Mouse (Mus musculus): Measurements from ENCODE around the gene Otud4. TPM values are rescaled to one million over a fixed set of nuclear protein-coding genes. Genes with fewer than 3 reads are reported as not detected.

Otud4 gene
- polyA plus RNA-seq, 1 experiment from 2014 or later, result 9.3 TPM

DNA sequence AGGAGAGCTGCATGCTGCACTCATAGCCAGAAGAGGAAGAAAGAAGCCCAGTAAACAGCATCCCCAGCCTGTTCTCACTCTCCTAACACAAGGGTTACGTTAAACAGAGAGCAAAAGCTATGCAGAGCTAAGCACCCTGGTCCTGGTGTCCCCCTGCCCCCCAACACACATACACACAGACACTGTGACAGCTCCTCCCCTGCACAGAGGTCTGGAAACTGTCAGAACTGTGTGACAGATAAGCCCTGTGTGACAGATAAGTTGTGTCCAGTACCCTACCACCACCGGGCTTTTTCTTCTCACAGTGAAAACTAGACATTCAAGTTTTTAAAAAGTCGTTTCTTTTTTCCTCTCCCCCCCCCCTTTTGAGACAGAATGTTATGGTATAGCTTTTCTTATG, 19.4 kb upstream of the Otud4 start:
- 40% methylated on average over 3 of the region's 3 CpGs for WGBS
- no peak for ATAC-seq (ENCODE audit: low FRiP score)
- Histone ChIP-seq H3K27me3 (replicated peaks) (no peaks in the 10 kb centered on the region), H3K9me3 (replicated peaks) (no peaks in the 10 kb centered on the region), H3K9ac (replicated peaks) (no peak overlapping the region), H3K4me1 (no peaks in the 10 kb centered on the region; the same call in 1 of the 2 replicates), H3K27ac (replicated peaks) (no peak overlapping the region), H3K36me3 (no peaks in the 10 kb centered on the region), H3K4me3 (replicated peaks) (no peak overlapping the region), H3K4me2 (no peak overlapping the region)

DNA sequence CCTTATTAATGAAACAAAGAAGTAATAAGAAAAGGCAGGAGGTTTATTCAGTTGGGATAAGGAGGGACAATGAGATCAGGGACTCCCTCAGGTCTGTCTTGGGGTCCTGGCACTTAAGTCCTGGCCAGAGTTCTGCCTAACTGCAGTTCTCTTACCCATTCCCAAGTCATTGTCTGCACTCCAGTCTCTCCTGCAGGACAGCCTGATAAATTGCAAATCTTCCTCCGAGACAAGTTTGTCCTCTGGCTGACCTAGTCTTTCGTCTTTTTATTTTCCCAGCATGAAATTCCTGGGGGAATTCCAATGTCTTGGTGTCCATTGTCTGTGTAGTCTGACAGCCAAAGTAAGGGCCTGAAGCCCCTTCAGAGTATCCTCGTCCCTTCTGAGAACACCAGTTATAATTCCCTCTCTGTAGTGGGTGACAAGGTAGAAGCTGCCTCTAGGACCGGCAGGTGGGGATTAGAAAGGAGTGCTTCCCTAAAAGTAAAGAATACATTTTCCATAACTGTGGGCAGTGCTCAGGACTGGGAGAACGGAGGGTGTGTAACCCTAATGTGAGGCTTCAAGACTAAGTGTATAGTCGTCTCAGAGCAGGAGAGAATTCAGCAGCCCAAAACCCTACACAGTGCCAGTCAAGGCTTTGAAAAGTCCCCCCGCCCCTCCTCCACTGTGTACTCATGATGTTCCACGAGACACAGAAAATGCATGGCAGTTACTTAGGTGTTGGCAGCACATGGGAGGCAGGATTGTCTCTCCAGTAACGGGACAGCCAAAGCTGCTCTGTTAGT, 18.7 kb upstream of the Otud4 start:
- Histone ChIP-seq H3K4me3 (replicated peaks) (no peak overlapping the region), H3K9ac (replicated peaks) (no peak overlapping the region), H3K27me3 (replicated peaks) (no peaks in the 10 kb centered on the region), H3K4me2 (no peak overlapping the region), H3K36me3 (no peaks in the 10 kb centered on the region), H3K4me1 (no peaks in the 10 kb centered on the region; the same call in 1 of the 2 replicates), H3K9me3 (replicated peaks) (no peaks in the 10 kb centered on the region), H3K27ac (replicated peaks) (no peak overlapping the region)
- 22% methylated on average over 9 of the region's 9 CpGs for WGBS
- ATAC-seq (ENCODE audit: low FRiP score), result no peak

DNA sequence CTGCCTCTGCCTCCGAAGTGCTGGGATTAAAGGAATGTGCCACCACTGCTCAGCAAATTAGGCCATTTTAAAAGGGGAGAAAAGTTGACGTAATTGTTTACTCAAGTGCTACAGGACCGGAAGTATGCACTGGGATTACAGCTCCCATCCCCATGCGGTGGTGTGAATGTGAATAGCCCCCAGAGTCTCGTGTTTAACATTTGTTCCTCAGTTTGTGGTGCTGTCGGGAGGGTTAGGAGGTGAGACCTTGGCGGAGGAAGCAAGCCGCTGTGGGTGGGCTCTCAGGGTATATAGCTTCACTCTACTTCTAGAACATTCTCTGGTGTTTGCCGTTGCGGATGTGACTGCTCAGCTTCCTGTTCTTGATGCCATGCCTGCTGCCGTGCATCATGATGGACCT, 17.1 kb upstream of the Otud4 start:
- Histone ChIP-seq H3K27me3 (replicated peaks) (no peaks in the 10 kb centered on the region), H3K4me3 (replicated peaks) (no peak overlapping the region), H3K4me1 (no peaks in the 10 kb centered on the region; the same call in 1 of the 2 replicates), H3K4me2 (no peak overlapping the region), H3K27ac (replicated peaks) (no peak overlapping the region), H3K9me3 (replicated peaks) (no peaks in the 10 kb centered on the region), H3K9ac (replicated peaks) (no peak overlapping the region), H3K36me3 (no peaks in the 10 kb centered on the region)
- 86% methylated on average over 11 of the region's 11 CpGs for WGBS
- ATAC-seq (ENCODE audit: low FRiP score), result no peak

DNA sequence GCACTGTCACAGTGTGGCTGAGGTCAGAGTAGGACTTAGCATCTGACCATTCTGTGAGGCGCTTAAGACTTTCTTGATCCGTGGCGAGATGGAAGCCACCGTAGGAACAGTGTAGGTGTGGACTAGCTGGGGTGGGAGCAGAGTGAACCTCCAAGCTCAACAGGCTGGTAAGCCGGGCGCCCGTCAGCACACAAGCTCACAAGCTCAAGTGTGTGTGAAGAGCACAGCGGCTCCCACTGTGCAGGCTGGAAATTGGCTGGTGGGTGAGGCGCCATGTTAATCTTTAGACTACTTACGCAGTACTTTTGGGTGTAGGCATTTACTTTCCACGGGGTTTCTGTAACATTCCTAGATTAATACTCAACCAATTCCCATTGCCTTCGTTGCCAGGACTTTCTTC, 16.1 kb upstream of the Otud4 start:
- Histone ChIP-seq H3K9ac (replicated peaks) (no peak overlapping the region), H3K4me2 (no peak overlapping the region), H3K36me3 (no peaks in the 10 kb centered on the region), H3K9me3 (replicated peaks) (no peaks in the 10 kb centered on the region), H3K4me3 (replicated peaks) (no peak overlapping the region), H3K27ac (replicated peaks) (no peak overlapping the region), H3K27me3 (replicated peaks) (no peaks in the 10 kb centered on the region), H3K4me1 (no peaks in the 10 kb centered on the region; the same call in 1 of the 2 replicates)
- ATAC-seq (ENCODE audit: low FRiP score), result no peak
- 95% methylated on average over 12 of the region's 12 CpGs for WGBS

DNA sequence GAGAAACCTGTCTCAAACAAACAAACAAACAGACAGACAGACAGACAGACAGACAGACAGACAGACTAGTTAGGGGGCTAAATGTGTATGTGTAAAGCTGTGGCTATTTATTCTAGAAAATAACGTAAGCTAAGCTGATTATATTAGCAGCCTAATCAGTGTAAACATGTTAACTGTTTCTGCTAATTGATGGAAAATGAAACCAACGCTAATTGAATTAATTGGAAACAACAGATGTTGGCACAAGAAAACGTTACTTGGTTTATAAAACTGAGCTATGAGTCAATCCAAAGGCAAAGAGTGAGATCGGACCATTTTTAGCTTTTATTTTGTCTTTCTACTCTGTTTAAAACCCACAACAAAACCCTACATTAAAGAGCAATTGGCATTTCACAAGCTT, 15.0 kb upstream of the Otud4 start:
- no peaks in the 10 kb centered on the region for H3K36me3 ChIP-seq
- no peak overlapping the region for H3K9ac ChIP-seq (replicated peaks)
- 70% methylated on average over 4 of the region's 4 CpGs for WGBS
- no peaks in the 10 kb centered on the region for H3K9me3 ChIP-seq (replicated peaks)
- H3K4me3 ChIP-seq (replicated peaks), result no peak overlapping the region
- no peak overlapping the region for H3K27ac ChIP-seq (replicated peaks)
- no peaks in the 10 kb centered on the region; the same call in 1 of the 2 replicates for H3K4me1 ChIP-seq
- no peak overlapping the region for H3K4me2 ChIP-seq
- no peaks in the 10 kb centered on the region for H3K27me3 ChIP-seq (replicated peaks)
- ATAC-seq (ENCODE audit: low FRiP score), result no peak

DNA sequence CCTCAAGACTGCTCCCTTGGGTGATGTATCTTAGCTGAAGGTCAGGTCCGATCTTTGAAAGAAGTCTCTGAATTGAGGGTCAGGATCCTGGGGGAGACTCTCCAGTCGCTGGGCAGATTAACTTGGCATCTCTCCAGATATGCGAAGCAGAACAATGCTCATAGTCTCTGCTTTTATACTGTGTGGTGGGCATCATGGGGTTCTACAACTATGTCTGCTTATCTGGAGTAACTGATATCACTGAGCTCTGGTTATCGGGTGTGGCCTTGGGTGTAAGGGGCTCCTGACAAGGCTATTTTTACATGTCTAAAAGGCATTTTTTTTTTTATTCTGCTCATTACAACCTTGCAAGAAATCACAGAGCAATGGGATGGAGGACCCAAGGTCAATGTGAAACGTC, 13.2 kb upstream of the Otud4 start:
- H3K9me3 ChIP-seq (replicated peaks), result no peaks in the 10 kb centered on the region
- H3K27ac ChIP-seq (replicated peaks), result no peak overlapping the region
- H3K9ac ChIP-seq (replicated peaks), result no peak overlapping the region
- no peak overlapping the region for H3K4me3 ChIP-seq (replicated peaks)
- 71% methylated on average over 5 of the region's 5 CpGs for WGBS
- ATAC-seq (ENCODE audit: low FRiP score), result no peak
- H3K27me3 ChIP-seq (replicated peaks), result no peaks in the 10 kb centered on the region
- no peak overlapping the region for H3K4me2 ChIP-seq
- H3K36me3 ChIP-seq, result no peaks in the 10 kb centered on the region
- no peaks in the 10 kb centered on the region for H3K4me1 ChIP-seq

DNA sequence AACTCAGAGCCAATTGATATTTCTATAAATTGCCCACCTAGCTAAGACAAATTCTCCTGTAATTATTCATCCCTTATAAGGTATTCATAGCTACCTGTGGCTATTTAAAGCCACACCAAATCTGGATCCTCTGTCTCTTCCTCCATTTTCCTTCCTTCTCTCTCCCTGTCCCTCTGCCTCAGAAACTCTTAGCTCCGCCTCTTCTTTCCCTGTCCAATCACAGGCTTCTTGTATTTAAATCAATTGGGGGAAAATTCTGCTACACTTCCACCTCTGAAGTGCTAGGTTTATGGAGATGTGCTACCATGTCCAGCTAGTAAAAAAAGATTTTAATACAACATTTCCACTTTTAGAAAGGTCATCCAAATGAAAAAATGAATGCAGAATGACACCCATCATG, 3.9 kb upstream of the Otud4 start:
- no peak overlapping the region for H3K27ac ChIP-seq (replicated peaks)
- 88% methylated on average over 1 of the region's 1 CpGs for WGBS
- ATAC-seq (ENCODE audit: low FRiP score), result no peak
- no peaks in the 10 kb centered on the region for H3K36me3 ChIP-seq
- H3K4me2 ChIP-seq, result no peak overlapping the region
- no peaks in the 10 kb centered on the region for H3K27me3 ChIP-seq (replicated peaks)
- no peaks in the 10 kb centered on the region for H3K9me3 ChIP-seq (replicated peaks)
- H3K9ac ChIP-seq (replicated peaks), result no peak overlapping the region
- H3K4me1 ChIP-seq, result peaks cover 6% of the 10 kb centered on the region; the same call in 1 of the 2 replicates
- H3K4me3 ChIP-seq (replicated peaks), result no peak overlapping the region

DNA sequence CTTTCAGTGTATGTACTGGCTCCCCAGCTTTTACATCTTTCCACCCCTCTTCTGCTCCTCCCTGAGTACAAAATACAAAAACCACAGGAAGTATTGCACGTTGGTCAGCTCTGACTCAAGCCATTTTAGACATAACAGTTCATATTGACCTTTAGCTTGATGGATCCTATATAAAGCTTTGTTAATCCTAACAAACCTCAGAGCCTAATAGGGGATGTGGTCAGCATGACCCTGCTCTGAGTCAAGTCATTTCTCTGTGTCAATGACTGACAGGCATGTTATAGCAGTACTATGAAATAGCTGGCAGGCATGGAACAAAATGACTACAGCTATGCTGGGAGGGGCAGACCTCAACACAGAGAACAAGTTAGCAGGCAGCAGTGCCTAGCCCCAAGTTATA, 3.3 kb upstream of the Otud4 start:
- Histone ChIP-seq H3K27me3 (replicated peaks) (no peaks in the 10 kb centered on the region), H3K9ac (replicated peaks) (no peak overlapping the region), H3K4me2 (no peak overlapping the region), H3K36me3 (no peaks in the 10 kb centered on the region), H3K4me1 (peaks cover 12% of the 10 kb centered on the region), H3K4me3 (replicated peaks) (no peak overlapping the region), H3K9me3 (replicated peaks) (no peaks in the 10 kb centered on the region), H3K27ac (replicated peaks) (no peak overlapping the region)
- 86% methylated on average over 1 of the region's 1 CpGs for WGBS
- no peak for ATAC-seq (ENCODE audit: low FRiP score)

DNA sequence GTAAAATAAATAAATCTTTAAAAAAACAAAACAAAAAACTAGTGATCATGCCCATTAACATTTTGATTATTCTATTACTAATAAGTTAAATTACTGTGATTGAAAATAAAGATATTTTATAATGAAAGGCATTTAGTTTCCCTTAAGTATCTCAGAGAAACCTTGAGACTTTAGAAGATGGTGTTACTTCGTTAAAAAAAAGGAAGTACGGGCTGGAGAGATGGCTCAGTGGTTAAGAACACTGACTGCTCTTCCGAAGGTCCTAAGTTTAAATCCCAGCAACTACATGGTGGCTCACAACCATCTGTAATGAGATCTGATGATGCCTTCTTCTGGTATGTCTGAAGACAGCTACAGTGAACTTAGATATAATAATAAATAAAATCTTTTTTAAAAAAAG, 2.2 kb upstream of the Otud4 start:
- Histone ChIP-seq H3K9me3 (replicated peaks) (no peaks in the 10 kb centered on the region), H3K27ac (replicated peaks) (no peak overlapping the region), H3K4me1 (peaks cover 23% of the 10 kb centered on the region), H3K36me3 (no peaks in the 10 kb centered on the region), H3K9ac (replicated peaks) (no peak overlapping the region), H3K4me3 (replicated peaks) (no peak overlapping the region), H3K27me3 (replicated peaks) (no peaks in the 10 kb centered on the region), H3K4me2 (no peak overlapping the region)
- no peak for ATAC-seq (ENCODE audit: low FRiP score)
- WGBS, result 88% methylated on average over 3 of the region's 3 CpGs

DNA sequence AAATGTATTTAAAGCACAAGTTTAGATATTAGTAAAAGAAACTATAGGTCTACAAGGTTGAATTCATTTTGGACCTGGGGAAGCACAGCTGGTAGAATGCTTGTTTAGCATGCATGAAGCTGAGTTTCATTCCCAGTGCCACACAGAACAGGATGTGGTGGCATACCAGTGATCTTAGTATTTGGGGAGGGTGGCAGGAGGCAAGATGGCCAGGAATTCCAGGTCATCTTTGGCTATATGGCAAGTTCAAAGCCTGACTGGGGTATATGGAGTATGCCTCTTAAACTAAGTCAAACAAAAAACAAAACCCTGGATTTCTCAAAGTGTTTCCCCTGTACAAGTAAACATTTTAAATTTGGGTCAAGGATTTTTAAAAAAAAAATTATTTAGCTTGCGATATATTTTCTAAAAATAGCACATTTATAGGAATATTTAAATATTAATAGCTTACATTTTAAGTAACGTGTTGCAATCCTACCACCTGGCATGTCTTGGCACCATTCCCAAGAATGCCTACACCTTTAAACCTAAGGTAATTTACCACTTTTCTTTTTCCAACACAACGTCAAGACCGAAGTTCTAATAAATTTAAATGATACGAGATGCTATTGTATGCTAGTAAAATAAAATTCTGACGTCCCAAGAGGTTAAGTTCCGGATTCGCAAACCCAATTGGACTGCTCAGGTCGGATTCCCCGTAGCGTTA, 1.3 kb upstream of the Otud4 start:
- Histone ChIP-seq H3K4me2 (peak overlapping the region; percentile 67), H3K27ac (replicated peaks) (peak overlapping the region; percentile 95)
- 7% methylated on average over 11 of the region's 11 CpGs for WGBS

DNA sequence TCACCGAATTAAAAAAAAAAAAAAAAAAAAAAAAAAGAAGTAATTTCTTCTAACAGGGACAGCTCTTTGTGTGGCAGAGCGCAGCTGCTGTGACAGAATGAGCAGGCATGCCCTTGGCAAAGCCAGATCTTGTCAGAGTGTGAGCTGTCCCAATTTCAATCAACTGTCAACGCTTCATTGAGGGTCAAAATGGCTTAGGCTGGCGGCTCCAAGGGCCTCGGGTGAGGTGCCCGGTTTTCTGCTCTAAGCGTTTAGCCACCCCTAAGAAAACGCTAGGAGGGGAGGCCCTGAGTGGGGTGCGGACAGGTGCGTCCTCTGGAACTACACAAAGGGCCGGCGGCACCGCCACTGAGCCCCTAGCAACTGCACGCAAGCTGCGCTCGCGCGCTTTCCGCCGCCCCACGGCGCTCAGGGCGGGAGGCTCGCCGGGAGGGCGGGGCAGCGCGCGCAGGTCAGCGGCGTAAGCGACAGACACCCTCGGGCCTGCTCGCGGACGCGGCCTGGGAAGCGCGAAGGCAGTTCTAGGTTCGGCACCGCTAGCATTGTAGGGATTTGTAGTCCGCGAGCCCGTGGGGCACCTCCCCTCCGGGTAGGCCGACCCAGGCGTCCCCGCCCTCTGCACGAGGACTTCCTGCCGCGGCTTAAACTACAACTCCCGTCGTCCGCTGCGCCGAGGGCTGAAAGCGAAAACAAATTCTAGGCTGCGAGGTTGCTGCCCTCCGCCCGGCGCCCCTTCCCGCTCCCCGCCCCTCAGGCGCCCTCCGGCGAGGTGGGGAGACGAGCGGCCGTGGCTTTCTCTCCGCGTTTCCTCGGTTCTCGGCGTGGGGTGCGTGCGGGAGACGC, 490 bp upstream of the Otud4 start:
- WGBS, result under 1% methylated on average over 77 of the region's 77 CpGs
- Histone ChIP-seq H3K27ac (replicated peaks) (peak overlapping the region; percentile 95), H3K4me1 (peaks cover 34% of the 10 kb centered on the region), H3K4me2 (peak overlapping the region; percentile 67), H3K27me3 (replicated peaks) (no peaks in the 10 kb centered on the region), H3K9ac (replicated peaks) (peak overlapping the region; percentile 80), H3K36me3 (no peaks in the 10 kb centered on the region), H3K9me3 (replicated peaks) (no peaks in the 10 kb centered on the region), H3K4me3 (replicated peaks) (peak overlapping the region; percentile 61)
- ATAC-seq (ENCODE audit: low FRiP score), result peak; percentile 99

More for the DNA sequence above, 1.3 kb upstream of the Otud4 start:
- no peak for ATAC-seq (ENCODE audit: low FRiP score)
- Histone ChIP-seq H3K36me3 (no peaks in the 10 kb centered on the region), H3K27me3 (replicated peaks) (no peaks in the 10 kb centered on the region), H3K4me3 (replicated peaks) (peak overlapping the region; percentile 61), H3K4me1 (peaks cover 29% of the 10 kb centered on the region), H3K9me3 (replicated peaks) (no peaks in the 10 kb centered on the region), H3K9ac (replicated peaks) (peak overlapping the region; percentile 80)
